Mouse (Mus musculus) telencephalon, adult 2 months (tissue): ENCODE measurements around the gene Tekt4.

Experiments used
- DNase-seq: peaks from one replicate; pipeline ENCODE4 v3.0.0-alpha.2; 2011; ENCODE audit warnings: low read depth, low spot score

The Tekt4 gene

GRCm38 (mm10) chr17:25432433-25433181, 21.8 kb upstream of the Tekt4 start:
- no peak for DNase-seq

- no peak for DNase-seq
Measured at GRCm38 (mm10) chr17:25433223-25433616, 21.2 kb upstream of the Tekt4 start.

GRCm38 (mm10) chr17:25433617-25434606, 20.5 kb upstream of the Tekt4 start, which contains the start of gene Cacna1h:
Gene Cacna1h (minus strand): TSS chr17:25433783.
- no peak for DNase-seq

- no peak for DNase-seq
Measured at GRCm38 (mm10) chr17:25441417-25441816, 13.0 kb upstream of the Tekt4 start.

- DNase-seq: no peak
Measured at GRCm38 (mm10) chr17:25442889-25443288, 11.5 kb upstream of the Tekt4 start.

- no peak for DNase-seq
Measured at GRCm38 (mm10) chr17:25445074-25445473, 9.3 kb upstream of the Tekt4 start.

- DNase-seq: no peak
Measured at GRCm38 (mm10) chr17:25445841-25446240, 8.6 kb upstream of the Tekt4 start.

GRCm38 (mm10) chr17:25447865-25448264, 6.5 kb upstream of the Tekt4 start:
- DNase-seq: no peak

- no peak for DNase-seq
Measured at GRCm38 (mm10) chr17:25450329-25450728, 4.1 kb upstream of the Tekt4 start.

GRCm38 (mm10) chr17:25452246-25452965, 2.0 kb upstream of the Tekt4 start:
- no peak for DNase-seq

GRCm38 (mm10) chr17:25456540-25456939, 2.1 kb downstream of the Tekt4 start:
- DNase-seq: peak; percentile 47

- DNase-seq: no peak
Measured at GRCm38 (mm10) chr17:25462236-25462875, 7.9 kb downstream of the Tekt4 start.

- no peak for DNase-seq
Measured at GRCm38 (mm10) chr17:25463326-25463945, 9.0 kb downstream of the Tekt4 start.

GRCm38 (mm10) chr17:25464091-25464490, 9.7 kb downstream of the Tekt4 start:
- DNase-seq: no peak

GRCm38 (mm10) chr17:25466257-25466656, 11.8 kb downstream of the Tekt4 start:
- DNase-seq: no peak

- DNase-seq: no peak
Measured at GRCm38 (mm10) chr17:25467781-25468180, 13.4 kb downstream of the Tekt4 start.

- no peak for DNase-seq
Measured at GRCm38 (mm10) chr17:25468301-25468700, 13.9 kb downstream of the Tekt4 start.

GRCm38 (mm10) chr17:25469798-25470197, 15.4 kb downstream of the Tekt4 start:
- peak; percentile 21 for DNase-seq

- no peak for DNase-seq
Measured at GRCm38 (mm10) chr17:25471418-25471817, 17.0 kb downstream of the Tekt4 start.

GRCm38 (mm10) chr17:25472044-25472443, 17.6 kb downstream of the Tekt4 start:
- no peak for DNase-seq
